Mouse (Mus musculus) cerebellum, adult 2 months (tissue): ENCODE data around the gene Dhx29.

Experiments used
- CTCF ChIP-seq: fragments of 200-500 bp; IDR thresholded peaks from 2 replicates; pipeline ENCODE4 v1.5.1; 2011; ENCODE audit warnings: low read depth, mild to moderate bottlenecking, control low read depth, low read length, moderate library complexity, borderline replicate concordance; ENCODE audit not compliant: insufficient read depth
- POLR2A ChIP-seq: fragments of 200-500 bp; IDR thresholded peaks from 2 replicates; pipeline ENCODE4 v1.6.1; 2011; ENCODE audit warnings: low read length, control low read depth, borderline replicate concordance; ENCODE audit not compliant: insufficient read depth

- TF ChIP-seq POLR2A (no peak), CTCF (no peak)
Observed at GRCm38 (mm10) chr13:112945900-112946299, 18.6 kb downstream of the Dhx29 start.
